Mouse (Mus musculus) adrenal gland, postnatal 10 days (tissue): ENCODE data around the gene Tmed9. TPM values are rescaled to one million over a fixed set of nuclear protein-coding genes. Genes with fewer than 3 reads are reported as not detected.
A peak's percentile ranks its signal among the peaks of the same experiment; 100 is the strongest.

Experiments
- DNase-seq: peaks from one replicate; pipeline ENCODE4 v3.0.0; 2021; ENCODE audit warnings: mixed read lengths
- long read RNA-seq, 2 experiments: library from polyadenylated mRNA; stranded (forward); transcript quantifications; one replicate each; pipeline ENCODE4 v2.0.0; 2021
- total RNA-seq, 2 experiments: library from RNA; stranded (reverse); gene quantifications; 2 replicates each; pipeline ENCODE4 v1.2.3; 2021

Gene Tmed9
- total RNA-seq, result 100 to 1,000 TPM; 144 to 146 TPM
- long read RNA-seq, experiment 1, transcript Tmed9-201 (5 exons, 1,420 nt), result major isoform, 95 of 159 reads
- long read RNA-seq, experiment 1, partial matches to known transcripts, result 62 of 159 reads
- long read RNA-seq, experiment 1, other reads (novel, unspliced or antisense), result 0 of 159 reads
- long read RNA-seq, experiment 2, transcript Tmed9-201 (5 exons, 1,420 nt), result major isoform, 16 of 32 reads
- long read RNA-seq, experiment 2, partial matches to known transcripts, result 0 of 32 reads
- long read RNA-seq, experiment 2, other reads (novel, unspliced or antisense), result 16 of 32 reads

- no peak for DNase-seq
Observed at GRCm38 (mm10) chr13:55573432-55573831, at the start of gene Tmed9. TSS of gene Tmed9 (plus strand) at chr13:55573732.

DNA sequence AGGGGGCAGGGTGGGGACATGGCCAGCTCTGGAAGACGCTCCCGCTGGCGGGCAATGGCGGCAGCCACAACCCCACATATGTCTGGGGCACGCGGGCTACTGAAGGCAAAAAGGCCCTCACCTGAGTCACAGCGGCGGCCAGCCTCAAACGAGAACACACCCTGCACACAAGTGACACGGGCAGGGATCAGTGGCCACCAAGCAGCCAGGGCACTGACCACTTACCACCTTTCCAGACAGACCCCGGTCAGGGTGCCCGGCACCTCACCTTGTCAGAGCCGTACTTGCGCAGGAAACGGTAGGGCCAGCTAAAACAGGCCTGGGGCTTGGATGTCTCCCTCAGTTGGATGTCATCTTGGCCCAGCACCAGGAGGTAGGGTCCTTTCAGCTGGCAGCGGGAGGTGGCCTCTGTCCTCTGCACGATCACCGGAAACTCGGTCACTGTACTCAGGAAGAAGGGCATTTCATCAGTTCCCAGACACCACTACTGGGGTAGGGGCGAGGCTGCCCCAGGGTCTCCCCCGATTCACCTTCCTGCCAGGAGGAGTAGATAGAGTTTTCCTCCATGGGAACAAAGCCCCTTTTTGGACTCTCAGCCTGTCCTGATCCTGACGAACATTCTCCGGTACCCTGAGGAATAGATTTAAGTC is 49.5 kb upstream of the Tmed9 start:
- DNase-seq, result peak; percentile 6

DNA sequence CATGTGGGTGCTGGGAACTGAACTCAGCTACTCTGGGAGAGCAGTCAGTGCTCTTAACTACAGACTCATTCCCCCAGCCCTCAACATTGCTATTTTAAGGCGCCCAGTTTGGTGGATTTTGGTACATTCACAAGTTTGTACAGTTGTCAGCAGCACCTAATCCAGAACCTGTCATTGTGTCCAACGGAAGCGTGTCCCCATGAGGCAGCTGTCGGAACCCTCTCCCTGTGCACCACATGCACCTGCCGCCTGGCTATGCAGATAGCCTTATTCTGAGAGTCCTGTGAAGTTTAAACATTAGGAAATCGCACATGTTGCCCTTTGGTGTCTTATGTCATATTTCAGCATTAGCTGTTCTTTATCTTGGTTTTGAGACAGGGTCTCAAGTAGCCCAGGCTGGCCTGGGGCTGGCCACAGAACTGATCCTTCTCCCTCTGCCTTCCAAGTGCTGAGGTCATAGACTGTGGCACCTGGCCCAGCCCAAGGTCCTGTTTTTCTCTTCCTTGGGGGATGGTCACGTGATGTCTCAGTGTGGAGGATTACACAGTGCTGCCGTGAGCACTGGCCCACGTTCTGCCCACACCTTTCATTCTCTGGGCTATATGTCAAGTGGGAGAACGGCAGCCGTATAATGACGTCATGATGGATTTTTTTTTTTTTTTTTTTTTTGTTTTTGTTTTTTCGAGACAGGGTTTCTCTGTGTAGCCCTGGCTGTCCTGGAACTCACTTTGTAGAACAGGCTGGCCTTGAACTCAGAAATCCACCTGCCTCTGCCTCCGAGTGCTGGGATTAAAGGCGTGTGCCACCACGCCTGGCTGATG is 47.6 kb upstream of the Tmed9 start:
- peak; percentile 34 for DNase-seq

DNA sequence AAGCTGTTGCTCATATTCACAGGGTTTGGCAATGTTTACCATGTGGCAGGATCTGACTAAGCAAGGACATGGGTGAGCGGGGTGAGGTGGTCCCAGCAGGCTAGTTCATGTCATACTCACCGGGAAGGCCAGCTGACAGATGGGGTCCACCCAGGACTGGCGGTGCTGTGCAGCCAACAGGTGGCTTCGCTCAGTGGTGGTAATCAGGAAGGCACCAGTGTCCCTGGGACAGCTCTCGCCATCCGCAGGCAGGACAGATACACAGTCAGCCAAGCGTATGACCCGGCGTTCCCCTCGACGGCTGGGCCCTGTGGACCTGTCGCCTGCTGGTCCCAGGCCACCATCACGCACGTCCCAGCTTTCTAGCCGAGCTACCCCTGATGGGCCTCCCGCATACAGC is 46.3 kb upstream of the Tmed9 start:
- DNase-seq, result no peak

- peak; percentile 10 for DNase-seq
Observed at GRCm38 (mm10) chr13:55527834-55528772, 45.4 kb upstream of the Tmed9 start.

DNA sequence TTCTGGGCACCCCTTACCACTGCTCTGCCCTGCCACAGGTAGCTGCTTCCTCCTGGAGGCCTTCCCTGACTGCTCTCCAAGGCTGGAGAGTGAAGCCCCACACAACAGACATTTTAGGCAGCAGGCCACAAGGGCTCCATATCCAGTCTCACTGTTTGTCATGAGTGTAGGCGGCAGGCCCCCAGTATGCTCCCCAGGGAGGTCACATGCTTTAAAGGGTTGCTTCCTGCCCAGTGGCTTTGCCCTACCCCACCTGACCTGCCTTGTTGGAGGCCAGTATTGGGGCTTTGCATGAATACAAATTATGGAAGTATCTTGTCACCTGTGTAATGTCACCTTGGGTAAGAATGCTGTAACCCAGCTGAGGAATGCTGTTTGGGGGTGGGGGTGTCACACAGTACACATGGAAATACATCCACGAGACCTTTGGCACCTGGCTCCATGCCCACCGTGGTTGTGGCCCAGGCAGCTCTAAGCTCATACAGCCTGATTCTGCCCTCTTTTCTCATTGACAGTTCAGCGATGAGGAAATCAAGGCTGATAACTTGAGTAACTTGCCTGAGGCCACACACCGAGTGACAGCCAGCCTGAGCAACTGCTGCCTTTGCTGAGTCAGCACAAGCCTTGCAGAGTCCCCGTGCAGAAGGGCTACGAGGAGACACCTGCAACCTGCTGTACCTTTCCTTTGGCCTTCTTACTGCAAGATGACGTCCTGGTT is 44.2 kb upstream of the Tmed9 start, which contains the start of gene Dok3:
Gene Dok3, minus strand, starts transcription at position 99 of the 718 bp plus-strand sequence.
- DNase-seq, result peak; percentile 41

DNA sequence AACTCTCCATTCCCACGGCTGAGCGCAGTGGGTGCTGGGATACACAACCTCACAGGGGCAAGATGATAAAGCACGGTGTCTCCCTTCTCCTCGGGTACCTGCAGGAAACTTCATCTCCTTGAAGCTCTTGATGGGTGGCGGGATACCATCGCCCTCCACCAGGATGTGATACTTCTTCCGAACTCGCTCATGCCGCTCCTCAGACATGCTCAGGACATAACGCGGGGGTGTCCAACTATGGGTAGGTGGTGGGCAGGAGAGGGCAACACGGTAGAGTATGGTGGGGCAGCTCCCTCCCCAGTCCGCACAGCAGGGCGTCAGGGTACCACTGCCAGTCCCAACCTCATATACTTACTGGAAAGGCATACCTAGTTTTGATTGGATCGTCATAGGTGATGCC is 38.3 kb upstream of the Tmed9 start:
- DNase-seq, result no peak

DNA sequence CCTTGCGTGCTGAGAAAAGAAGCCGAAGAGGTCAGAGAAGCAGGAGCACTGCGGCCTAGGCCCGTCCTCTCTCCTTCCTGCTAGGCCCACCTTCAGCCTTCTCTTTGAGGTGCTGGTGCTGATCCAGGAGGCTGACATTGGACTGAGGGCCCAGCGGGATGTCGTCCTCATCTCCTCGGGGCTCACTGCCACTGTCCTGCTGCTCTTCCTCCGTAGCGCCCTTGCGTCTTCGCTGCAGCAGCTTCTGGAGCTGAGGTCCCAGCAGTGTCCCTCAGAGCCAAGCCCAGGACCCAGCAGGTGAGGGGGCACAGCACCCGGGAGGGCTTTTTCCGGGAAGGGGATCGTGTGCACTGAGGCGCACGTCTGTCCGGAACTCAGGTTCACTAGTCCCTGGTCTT is 37.7 kb upstream of the Tmed9 start:
- no peak for DNase-seq

DNA sequence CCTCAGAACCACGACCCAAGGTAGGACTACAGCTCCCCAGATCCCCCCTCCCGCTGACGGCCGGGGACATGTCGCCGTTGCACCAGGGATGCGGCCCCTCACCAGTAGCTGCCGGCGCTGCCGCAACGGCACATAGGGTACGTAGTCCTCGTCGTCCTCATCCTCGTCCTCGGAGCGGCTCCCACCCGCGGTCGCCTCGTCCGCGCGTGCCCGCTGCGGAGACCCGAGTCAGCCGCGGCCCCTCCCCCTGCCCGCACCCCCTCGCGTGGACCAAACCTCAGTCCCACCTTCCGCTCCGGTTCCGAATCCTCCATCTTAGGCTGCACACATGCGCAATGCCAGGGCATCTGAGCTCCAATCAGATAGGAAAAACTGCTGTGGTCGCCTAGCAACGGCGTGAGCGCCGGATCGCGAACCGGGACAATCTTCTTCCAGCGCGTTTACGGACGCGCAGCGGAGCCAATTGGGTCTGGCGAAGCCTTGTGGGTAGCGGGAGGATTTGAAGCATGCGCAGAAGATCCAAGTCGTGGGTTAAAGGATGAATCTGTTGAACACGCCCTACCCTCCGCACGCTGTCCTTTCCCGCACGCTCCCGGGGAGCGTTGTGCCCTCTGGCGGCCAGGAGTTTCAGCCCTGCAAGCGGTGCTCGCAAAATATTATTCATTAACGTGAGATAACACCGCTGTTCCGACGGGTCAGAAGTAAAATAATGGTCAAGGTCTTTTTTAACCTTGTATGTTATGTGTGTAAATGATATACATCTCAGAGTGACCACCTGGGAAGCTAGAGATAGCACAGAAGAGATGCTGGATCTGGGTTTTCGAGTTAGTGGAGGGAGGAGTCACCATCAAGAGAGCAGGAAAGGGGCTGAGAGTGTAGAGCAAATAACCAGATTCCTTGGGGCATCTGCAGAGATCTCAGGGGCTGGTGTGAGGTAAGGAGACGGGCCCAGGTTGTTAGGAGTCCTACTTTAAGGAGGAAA is 37.0 kb upstream of the Tmed9 start, which contains the start of gene Ddx41:
Gene Ddx41, minus strand, starts transcription at position 465 of the 982 bp plus-strand sequence.
- peak; percentile 99 for DNase-seq

DNA sequence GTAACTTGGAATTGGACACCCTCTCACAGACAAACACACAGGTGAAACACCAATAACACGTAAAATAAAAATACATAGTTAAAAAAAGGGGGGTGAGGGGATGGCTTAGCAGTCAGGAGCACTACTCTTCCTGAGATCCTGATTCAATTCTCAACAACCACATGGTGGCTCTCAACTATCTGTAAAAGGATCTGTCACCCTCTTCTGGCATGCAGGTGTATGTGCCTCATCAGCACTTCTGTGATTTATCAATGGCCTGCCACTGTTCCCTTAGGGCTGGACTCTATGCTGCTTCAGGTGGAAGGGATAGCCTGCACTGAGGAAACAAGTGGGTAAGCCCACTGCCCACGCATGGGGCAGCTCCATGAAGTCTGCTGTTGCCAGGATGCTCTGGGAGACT is 32.6 kb upstream of the Tmed9 start:
- peak; percentile 39 for DNase-seq

GRCm38 (mm10) chr13:55542891-55543290 is 30.6 kb upstream of the Tmed9 start:
- peak; percentile 15 for DNase-seq

- DNase-seq, result no peak
Observed at GRCm38 (mm10) chr13:55543447-55543846, 30.1 kb upstream of the Tmed9 start.

DNA sequence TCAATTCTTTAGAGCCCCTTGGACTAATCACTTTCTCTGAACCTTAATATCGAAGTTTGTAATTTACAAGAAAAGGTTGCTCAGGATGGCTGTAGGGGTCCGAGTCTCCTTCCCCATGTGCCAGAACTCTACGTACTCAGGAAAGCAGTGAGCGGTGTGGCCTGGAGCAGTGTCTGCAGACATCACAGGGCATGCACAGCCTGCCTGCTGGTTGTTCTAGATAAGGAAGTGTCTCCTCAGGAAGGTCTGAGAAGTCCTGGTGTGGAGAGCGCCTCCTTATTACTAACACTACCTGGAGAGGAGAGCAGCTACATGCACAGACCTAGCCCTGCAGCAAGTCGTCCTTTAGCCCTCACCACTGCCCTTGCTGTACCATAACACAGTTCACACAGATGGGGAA is 28.7 kb upstream of the Tmed9 start:
- no peak for DNase-seq

DNA sequence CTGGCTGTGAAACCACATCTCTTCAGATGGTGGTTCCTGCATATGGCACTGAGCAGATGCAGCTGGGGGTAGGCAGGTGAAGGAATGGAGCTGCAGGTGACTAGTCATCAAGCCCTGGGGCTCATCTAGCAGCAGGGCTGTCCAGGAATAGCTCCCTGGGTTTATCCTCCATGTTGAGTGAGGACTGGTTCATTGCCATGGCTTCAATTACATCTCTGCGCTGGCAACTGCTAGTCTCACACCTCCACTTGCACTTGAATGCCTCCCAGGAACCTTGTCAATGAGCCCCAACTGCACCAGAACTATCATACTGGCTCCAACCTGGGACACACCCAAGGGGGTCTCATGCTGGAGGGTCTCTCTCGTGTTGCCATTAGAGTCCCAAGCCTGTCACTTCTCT is 25.6 kb upstream of the Tmed9 start:
- DNase-seq, result no peak

GRCm38 (mm10) chr13:55548426-55548825 is 25.1 kb upstream of the Tmed9 start:
- DNase-seq, result peak; percentile 49

DNA sequence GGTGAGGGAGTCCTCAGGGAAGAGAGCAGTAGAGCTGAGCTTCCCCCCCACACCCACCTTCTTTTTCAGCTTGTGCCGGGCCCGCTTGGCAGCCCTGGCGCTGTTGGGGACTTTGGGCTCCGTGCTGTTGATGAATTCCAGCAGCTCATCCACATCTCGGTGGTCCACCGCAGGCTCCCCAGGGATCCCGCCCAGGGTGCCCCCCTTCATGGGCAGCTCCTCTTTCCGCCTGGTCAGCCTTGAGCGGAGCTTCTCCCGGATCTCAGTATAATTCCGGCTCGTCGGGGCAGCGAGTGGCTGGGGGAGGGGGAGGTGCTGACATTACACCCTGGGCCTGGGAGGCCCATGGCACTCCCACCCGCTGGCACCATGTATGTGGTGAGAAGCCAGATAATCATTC is 24.5 kb upstream of the Tmed9 start:
- peak; percentile 37 for DNase-seq

DNA sequence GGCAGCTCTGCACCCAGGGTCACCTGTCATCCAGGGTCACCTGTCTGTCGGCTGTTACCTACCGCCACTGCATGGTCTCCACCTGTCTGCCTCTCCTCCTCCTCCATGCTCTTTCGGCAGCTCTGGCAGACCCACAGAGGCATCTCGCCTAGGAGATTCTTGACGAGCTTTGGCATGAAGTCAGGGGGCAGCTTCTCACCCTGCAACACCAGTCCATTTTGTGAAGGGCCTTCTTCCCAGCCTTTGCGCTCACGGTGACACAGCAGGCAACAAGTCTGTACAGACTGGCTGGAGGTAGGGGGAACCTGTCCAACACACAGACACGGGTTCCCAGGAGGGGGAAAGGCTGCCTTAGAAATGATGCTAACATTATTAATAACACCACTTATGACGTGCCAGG is 17.6 kb upstream of the Tmed9 start:
- DNase-seq, result no peak

DNA sequence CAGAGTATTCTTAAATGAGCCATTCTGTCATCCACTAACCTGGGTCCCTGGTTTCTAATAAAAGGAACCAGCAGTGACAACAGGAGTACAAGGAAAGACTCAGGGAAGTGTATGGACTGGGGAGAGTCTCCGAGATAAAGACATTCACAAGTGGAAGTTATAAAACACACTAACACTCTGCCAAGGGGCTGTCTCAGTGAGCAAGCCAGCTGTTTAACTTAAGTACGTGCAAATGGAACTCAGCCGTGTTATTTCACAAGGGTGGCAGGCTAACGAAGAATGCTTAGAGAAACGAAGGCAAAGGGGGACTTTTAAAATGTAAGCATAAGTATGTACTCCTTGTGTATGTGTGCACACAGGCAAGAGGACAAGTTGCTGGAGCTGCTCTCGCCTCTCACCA is 16.0 kb upstream of the Tmed9 start:
- no peak for DNase-seq

- no peak for DNase-seq
Observed at GRCm38 (mm10) chr13:55563266-55563879, 10.2 kb upstream of the Tmed9 start.
